Mouse (Mus musculus) urinary bladder, postnatal 25 days (tissue): ENCODE measurements around the gene Myrf.

Source experiments
- DNase-seq: peaks from one replicate; pipeline ENCODE4 v3.0.0; 2022; ENCODE audit warnings: low spot score

The Myrf gene

DNA sequence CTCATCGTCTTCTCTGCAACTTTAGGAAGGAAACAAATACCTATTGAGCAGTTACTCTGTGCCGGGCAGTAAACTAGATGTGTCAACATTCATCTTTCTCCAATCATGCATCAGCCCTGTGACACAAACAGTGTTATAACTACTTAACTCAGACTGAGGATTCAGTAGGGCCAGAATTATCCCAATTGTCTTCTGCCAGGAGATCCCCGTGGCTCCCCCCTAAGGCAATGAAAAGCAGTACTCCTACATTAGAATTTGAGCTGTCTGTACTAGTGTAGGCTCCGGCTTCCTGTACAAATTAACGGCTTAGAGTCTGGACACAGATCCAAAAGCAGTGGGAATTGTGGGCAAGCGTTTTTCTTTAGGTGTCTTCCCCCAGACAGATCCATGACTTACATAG is 35.5 kb downstream of the Myrf start:
- DNase-seq = no peak

DNA sequence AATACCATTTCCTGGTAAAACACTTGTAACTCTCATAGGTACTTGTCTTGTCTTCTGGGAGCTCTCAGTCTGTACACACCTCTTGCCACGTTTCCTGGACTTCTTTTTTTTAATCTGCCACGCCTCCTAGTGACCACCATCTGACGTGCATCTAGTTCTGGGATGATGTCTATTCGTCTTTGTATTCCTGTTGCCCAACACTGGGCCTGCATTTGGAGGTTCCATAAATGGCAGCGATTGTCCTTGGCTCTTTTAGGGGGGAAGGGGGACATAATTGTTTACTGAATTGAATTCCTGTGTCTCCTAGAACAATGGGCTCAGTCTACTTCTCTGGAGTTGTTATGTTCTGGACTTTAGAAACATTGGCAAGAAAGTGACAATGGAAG is 35.9 kb downstream of the Myrf start:
- DNase-seq = no peak

DNA sequence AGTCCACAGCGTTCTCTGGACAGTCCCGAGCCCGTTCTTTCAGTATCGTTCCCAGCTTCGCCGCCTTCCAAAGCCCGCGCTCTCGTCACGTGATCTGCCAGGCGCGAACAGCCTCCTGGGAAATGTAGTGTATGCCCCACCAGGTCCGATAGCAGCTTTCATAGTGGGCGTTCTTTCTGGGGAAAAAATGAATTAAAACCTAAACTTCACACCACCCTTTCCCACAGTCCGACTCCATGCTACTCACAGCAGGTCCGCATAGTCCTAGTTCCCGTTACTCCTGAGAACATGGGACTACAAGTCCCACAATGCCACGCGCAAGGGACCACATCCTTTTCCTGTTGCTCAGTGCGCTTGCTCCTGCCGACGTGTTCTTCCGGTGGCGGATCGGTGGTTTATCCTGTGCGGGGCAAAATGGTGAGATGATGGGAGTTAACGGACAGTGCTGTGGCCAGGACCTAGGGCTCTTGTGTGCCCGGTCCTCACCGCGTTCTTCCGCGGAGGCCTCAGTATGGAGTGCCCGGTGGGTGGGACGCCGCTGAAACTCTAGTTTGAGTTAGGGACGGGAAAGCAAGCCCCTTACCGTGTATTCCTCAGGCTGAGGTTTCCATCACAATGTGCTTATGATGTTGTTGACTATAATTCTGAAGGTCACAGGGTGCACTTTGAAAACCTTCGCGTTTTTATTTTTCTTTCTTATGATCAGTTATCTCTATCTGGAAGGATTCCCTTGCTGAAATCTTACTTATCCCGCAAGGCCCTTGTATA is 36.5 kb downstream of the Myrf start, which contains the start of the genes Tmem258 and Fen1:
TSS of gene Tmem258 (plus strand) at position 167 of the 768 bp plus-strand sequence.
TSS of gene Fen1 (minus strand) at position 322 of the 768 bp plus-strand sequence.
- DNase-seq = peak; percentile 89

DNA sequence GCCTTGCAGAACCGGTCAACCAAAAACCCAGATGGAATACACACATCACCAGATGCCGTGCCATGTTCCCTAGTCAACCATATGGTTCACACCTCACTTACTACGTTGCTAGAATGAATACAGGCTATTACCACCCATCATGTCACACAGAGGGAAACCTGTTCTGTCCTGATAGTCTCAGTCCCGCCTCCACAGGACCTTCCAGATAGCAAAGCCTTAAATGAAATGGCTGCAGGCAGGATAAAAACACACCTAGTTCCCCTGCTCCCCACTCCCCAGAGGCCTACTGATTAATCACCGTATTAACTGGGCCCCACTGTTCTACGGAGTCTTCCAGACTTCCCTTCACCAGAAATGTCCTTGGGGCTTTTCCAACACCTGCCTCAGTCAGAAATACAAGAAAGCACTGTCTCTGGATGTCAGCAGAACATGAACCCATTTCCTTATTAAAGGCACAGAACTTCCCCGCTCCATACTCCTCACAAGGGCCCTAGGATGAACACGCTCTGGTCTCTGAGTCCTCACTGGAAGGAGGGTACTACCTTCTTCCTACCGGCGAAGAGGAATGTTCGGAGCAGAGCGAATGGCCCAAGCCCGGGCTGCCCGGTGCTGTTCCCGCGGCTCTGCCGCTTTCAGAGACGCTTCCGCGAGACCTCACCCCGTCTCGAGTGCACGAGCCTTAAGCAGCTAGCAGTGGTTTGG is 37.3 kb downstream of the Myrf start:
- no peak for DNase-seq

DNA sequence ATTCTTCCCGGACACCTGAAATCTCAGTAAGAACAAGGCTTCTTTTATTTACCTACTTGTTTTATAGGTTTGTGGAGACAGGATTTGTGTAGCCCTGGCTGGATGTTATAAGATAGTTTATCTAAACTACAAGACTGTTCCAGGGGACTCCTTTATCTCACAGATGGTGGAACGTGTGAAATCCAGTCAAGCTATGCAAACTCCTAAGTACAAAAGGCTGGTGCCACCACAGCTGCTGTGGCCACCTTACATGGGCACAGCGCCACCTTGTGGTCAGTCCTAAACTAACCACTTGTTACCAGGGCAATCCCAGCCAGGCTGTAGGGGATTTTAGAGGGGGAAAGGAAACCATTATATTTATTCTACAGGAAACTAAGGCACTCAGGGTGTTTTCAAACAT is 41.8 kb downstream of the Myrf start:
- DNase-seq = peak; percentile 89

DNA sequence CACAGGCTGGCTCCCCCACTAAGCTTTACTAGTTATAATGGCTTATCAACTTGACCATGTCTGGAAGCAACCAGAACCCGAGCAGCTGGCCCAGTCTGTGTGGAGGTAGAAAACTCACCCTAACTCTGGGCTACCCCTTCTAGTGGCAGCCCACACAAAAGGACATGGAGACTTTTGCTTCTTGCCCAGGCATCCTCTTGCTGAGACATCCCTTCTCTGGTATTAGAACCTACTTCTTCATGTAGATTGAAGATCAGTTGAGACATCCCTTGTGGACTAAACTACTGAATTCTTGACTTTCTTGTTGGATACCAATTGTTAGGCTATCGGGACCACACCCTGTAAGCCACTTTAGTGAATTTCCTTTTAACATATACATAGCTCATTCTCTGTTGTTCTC is 42.3 kb downstream of the Myrf start:
- DNase-seq = no peak

DNA sequence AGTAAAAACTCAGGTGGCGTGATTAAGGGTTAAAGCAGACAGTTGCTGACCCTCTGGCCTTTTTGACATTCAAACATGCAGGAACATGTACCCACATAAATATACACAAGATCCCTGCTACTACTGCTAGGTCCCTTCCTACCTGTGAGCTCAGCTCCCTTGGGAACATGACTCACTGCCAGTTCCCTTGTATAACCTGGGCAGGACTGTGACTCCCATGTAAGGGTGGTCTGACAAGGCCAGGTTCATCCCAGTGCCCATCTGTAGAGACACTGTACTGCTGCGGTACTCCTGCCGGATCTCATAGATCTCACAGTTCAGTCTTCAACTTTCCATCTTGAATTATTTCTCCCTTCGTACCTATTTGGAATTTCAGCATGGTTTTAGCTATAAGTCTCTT is 43.4 kb downstream of the Myrf start:
- no peak for DNase-seq

DNA sequence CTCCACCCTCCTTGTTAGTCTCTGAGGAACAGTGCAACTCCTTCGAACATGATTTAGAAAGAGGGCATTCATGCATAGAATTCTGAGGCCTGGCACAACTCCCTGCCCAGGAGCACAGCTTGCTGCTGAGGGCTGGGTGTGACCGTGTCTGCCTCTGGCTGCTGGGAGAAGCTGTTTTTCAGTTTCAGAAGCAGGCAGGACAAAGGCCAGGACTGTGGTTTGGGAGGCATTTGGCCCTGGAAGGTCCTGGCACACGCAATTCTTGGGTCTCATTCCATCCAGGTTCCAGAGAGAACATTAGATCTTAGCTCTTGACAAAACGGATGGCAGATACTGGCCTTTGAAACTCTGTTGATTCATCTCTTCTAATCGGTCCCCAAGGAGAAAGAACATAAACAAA is 45.3 kb downstream of the Myrf start:
- no peak for DNase-seq

DNA sequence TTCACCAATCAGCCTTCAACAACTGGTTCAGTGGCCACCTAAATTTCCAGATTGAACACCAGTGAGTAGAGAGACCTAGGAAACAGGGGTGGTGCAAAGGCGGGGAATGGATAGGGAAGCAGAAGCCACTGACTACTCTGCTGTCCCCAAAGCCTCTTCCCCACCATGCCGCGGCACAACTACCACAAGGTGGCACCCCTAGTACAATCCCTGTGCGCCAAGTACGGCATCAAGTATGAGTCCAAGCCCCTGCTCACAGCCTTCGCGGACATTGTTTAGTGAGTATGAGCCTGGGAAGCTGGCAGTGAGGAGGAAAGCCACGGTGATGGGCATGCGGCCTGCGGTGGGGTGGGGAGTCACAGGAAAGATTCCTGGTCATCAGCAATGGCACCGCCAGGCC is 46.2 kb downstream of the Myrf start:
- no peak for DNase-seq

DNA sequence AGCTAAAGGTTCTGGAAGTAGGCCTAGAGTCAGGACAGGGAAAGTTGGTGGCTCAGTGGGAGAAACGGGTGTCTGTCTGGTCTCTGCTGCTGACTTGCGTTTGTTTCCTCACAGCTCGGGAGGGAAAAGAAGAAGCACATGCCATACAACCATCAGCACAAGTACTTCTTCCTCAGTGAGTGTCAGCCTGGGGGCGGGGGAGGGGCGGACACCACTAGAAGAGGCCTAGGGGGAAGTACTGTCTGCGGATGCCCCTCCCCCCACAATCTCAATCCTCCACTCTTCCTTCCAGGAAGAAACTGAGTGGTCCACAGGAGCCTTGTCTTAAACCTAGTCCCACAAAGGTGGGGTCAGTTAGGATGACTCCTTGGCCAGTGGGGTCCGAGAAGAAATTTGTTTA is 49.2 kb downstream of the Myrf start:
- no peak for DNase-seq

DNA sequence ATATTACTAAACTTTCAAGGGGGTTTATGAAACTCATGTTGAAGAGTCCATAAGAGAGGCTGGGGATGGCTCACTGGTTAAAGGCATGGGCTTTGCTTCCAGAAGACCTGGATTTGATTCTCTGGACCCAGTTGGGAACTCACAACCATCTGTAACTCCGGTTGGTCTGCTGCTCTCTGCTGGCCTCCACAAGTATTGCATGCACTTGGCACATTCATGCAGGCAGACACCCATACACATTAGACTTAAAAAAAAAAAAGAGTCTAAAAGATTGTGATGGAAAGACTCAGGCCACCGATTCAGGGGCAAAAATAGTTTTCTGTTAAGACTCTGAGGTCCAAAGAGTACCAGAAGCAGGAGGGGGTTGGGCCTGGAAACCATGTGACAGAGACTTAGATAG is 49.8 kb downstream of the Myrf start:
- DNase-seq = peak; percentile 75

DNA sequence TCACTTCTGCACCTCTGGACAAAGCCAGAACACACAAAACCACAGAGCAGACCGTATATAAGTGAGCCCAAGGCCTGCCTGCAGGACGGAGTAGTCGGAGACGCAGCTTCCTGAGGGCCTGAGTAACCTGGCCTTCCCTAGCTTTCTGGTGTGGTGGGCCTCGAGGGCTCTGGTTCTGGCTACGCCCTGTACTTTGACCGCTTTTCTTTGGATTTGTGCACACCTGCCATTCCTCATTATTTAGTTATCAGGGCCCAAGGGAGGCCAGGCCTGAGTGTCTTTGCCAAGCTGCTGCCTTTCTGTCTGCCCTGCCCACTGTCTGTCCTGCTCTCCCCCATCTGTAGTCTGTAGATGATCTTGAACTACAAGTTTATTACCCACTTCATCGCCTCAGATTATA is 50.6 kb downstream of the Myrf start:
- DNase-seq = no peak

DNA sequence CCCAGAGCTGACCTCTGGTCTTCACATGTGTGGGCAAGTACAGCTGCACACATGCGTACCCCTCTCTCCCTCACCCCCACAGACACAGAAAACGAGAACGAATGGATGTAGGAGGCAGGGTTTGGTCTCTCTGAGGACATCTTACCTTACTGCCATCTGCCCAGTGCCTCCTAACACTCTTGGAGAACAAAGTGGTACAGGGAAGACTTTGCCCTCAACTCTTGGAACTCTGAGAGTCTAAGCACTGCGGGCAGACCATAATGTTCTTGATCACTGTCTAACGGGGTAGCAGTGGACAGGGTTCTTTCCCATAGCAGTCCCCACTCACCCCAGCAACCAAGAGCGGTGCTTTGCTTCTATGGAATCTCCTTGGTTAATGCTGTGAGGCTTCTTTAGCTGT is 51.5 kb downstream of the Myrf start:
- DNase-seq = no peak

DNA sequence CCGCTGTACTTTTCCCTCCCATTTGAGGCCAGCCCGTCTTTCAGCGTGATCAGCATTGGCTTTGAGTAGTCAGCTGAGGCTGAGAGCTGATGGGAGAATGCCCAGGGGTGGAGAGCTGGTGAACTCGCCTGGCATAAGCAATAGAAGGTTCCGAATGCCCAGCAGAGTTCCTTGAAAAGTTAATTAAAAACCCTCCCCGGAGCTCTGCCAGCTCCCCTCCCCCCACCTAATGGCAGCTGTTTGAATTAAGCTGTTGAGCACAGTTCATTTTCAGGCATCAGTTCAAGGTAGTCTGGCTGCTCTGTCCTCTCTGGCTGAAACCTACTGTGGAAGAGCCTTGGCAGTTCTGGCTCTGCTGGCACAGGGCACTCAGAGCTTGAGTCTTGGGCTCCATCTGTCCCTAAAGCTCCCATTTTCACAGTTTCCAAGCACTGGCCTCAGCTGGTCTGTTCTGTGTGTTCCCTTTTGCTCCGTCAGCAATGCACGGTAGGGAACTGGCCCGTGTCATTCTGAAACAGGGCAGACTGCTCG is 52.2 kb downstream of the Myrf start:
- DNase-seq = no peak

DNA sequence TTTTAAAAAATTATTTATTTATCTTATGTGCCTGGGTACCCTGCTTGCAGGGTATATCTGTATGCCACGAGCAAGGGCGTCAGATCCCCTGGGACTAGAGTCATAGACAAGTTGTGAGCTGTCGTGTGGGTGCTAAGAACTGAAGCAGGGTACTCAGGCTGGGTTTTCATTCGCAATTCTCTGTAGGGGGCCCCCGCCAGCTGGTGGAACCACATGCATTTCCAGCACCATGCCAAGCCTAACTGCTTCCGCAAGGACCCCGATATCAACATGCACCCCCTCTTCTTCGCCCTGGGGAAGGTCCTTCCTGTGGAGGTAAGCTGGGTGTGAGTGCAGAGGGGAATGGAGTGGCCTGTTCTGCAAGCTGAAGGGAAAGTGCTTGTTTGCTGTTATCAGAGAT is 54.0 kb downstream of the Myrf start:
- no peak for DNase-seq

DNA sequence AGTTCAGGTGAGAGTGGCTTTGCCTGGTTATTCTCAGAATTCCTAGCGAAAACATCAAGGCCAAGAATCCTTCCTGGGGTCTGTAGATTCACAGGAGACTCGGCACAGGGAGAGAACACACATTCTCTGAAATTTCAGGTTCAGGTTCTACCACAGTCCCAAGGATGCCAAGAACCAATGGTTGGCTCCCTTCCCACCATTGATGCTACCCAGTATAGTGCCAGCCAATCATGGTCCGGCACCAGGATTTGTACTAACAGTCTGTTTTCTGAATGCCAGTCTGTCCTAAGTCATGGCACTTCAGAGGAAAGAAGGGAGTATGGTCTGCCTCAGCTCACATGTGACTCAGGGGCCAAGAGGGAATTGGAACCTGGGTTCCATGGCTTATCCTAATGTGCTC is 54.7 kb downstream of the Myrf start:
- DNase-seq = no peak

DNA sequence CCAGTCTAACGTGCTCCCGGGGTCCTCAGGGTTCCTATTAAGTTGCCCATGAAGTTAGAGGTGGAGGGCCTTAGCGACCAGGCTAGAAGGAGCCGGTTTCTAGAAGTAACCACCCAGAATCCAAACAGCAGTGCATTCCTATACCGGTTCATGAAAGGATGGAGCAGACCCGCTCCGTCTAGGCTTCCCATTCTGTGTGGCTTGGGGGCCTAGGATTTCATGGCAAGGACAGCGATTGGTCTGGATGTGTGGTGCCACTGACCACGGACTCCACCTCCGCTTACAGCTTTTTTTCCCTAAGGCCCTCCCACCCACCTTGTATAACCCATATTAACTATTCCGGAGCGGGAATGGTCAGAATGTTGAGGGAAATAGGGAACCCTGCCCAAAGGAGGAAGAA is 56.5 kb downstream of the Myrf start:
- peak; percentile 31 for DNase-seq

DNA sequence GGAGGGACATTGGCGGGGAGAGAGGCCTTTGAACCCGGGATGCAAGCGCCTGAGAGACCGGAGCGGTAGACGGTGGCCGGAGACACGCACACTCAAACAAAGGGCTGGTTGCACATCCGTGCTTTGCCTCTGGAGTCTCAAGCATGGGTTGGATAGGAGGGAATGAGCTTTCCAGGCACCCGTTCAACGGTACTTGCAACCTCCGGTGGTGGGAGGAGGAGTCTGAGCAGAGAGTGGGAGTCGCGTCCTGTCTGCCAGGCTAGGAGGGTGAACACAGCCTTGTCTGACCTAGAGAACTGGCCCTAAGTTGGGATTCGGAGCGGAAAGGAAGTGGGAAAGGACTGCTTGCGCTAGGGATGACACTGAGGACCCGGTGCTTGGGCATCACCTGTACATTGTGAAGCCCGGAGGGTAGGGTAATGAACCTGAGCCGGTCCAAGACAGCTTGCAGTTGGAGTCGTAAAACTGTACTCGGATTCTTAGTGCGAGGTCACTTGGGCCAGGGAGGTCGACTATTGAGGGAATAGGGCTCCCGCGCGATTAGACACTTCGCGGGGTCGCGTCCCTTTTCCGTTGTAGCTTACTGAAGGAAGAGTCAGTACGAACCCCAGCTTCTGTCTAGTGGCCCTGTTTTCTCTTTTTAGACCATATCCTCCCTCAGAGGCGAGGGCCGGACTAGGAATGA is 57.1 kb downstream of the Myrf start:
- peak; percentile 47 for DNase-seq

DNA sequence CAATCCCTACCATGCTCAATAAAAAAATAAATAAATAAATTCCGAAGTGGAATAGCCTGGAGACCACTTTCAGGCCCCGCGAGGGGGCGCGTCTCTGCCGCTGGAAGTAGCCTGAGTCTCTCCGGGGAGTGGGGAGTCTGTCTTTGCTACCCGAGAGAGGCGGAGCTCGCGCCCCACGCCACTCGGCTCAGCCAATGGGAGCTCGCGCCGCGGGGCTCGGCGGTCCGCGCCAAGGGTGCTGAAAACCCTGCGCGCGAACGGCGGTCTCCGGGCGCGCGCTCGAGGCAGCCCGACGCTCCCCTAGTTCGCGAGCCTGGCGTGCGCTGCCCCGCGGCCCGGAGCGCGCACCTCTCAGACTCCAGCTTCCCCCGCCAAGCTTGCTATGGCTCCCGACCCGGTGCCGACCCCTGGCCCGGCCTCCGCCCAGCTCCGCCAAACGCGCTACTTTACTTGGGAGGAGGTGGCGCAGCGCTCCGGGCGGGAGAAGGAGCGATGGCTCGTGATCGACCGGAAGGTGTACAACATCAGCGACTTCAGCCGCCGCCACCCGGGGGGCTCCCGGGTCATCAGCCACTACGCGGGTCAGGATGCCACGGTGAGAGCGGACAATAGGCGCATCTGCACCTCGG is 57.8 kb downstream of the Myrf start, which contains the start of gene Fads1:
TSS of gene Fads1 (plus strand) at position 219 of the 629 bp plus-strand sequence.
- DNase-seq = peak; percentile 86

DNA sequence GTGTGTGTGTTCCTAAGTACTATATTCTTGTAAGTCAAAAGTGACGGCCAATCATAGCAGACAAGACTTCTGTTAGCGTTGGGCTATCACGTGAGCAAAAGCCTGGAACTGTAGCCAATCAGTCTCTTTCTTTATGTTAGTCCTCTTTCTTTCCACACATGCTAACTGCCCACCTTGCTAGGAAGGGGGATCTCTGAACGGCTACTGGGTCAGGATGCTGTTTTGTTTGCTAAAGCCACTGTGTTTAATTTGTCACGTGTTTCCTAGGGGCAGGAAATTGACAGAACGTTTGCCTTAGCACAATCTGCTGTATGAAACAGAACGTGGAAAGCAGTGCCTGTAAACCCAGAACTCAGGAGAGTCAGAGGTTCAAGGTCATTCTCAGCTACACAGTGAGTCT is 58.4 kb downstream of the Myrf start:
- no peak for DNase-seq

DNA sequence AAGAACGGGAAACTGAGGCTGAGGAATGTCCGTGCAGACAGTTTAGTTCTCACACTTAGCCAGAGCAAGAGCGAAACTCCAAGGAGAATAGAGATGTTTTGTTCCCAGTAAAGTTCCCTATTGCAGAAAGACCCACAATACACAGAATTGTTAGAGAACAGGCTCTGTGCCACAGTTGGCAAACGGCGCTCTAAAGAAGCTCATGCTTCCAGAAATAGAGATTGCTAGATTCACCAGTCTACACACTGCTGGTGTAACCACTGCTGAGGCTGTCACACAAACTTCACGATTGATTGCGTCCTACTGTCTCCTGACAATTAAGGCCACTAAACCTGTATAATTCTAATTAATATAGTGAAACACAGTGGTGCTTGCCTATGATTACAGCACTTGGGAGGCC is 59.3 kb downstream of the Myrf start:
- no peak for DNase-seq

DNA sequence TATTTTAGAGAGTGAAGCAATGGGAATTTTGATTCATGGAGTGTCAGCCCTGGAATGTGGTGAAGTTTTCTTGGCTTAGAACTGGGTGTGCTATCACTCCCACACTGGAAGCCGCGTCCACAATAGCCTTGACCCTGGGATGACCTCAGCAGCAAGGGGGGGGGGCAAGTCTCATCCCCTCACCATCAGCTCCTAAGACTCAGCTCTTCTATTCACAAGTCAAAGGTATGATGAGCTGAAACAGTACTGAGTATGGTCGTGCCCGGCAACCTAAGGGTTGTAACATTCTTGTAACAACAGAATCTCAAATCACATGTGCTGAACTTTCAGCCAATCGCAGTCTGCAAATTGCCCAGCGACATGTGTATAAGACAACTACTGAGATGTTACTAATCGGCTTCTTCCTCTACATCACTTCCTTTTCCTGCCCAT is 63.6 kb downstream of the Myrf start:
- no peak for DNase-seq
